Mouse (Mus musculus) adrenal gland, postnatal 10 days (tissue): ENCODE data around the gene Nat8f1. TPM values are rescaled to one million over a fixed set of nuclear protein-coding genes. Genes with fewer than 3 reads are reported as not detected.

Experiments
- total RNA-seq, 2 experiments: library from RNA; stranded (reverse); gene quantifications; 2 replicates each; pipeline ENCODE4 v1.2.3; 2021

Nat8f1 gene
- total RNA-seq, 2 experiments from 2014 or later = 21.7 to 24.6 TPM

Other genes with a start within 250 kb of the Nat8f1 start
- under 1 TPM; 0.67 to 0.75 TPM for gene Nat8f7, start 202.5 kb downstream of the Nat8f1 start, total RNA-seq
- not detected for gene Nat8f3, start 149.9 kb downstream of the Nat8f1 start, total RNA-seq
- under 1 TPM; 0.21 to 0.33 TPM for gene Nat8f6, start 94.7 kb downstream of the Nat8f1 start, total RNA-seq
- under 1 TPM; 0.27 to 0.91 TPM for gene Nat8f5, start 94.7 kb downstream of the Nat8f1 start, total RNA-seq
- 1 to 10 TPM in 1 of 2 experiments, under 1 TPM in 1; 0.90 to 1.1 TPM for gene Nat8, start 83.6 kb downstream of the Nat8f1 start, total RNA-seq
- gene Nat8f2, start 46.5 kb downstream of the Nat8f1 start, total RNA-seq = under 1 TPM; 0.63 to 0.88 TPM
- 1 to 10 TPM; 6.1 to 9.9 TPM for gene Nat8f4, start 10.8 kb downstream of the Nat8f1 start, total RNA-seq
- 10 to 100 TPM; 36.5 to 48.1 TPM for gene Tprkb, start 3.8 kb downstream of the Nat8f1 start, total RNA-seq
- 10 to 100 TPM; 83.7 to 91.8 TPM for gene Dusp11, start 46.0 kb upstream of the Nat8f1 start, total RNA-seq
- gene Figla, start 100.5 kb upstream of the Nat8f1 start, total RNA-seq = not detected
- 10 to 100 TPM in 1 of 2 experiments, 1 to 10 TPM in 1; 5.3 to 11.8 TPM for gene Add2, start 113.0 kb upstream of the Nat8f1 start, total RNA-seq